Mouse (Mus musculus): ENCODE data around the gene Ptprcap. TPM values are rescaled to one million over a fixed set of nuclear protein-coding genes. Genes with fewer than 3 reads are reported as not detected.
"Not testable (repeated sequence)": the region's sequence is repeated elsewhere in the genome, so short reads cannot be mapped to it uniquely, and the experiment has no call there.

The Ptprcap gene
- total RNA-seq, 2 experiments from 2014 or later: 1.3 to 2.3 TPM

DNA sequence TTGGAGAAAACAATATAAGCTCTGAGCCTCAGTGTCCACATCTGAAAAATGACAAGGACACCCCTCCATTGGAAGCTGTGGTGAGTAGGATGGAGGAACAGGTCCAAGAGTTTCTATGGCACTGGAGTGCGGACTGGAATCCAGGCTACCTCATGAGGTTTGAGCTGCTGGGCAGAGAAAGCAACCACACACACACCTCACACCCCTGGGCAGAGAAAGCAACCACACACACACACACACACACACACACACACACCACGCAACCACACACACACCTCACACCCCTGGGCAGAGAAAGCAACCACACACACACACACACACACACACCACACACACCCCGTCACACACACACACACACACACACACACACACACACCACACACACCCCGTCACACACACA is 28.1 kb upstream of the Ptprcap start:
- peak in 1 of 2 experiments; percentile 24 for DNase-seq (ENCODE audit: low spot score in 2 of 2)

GRCm38 (mm10) chr19:4125741-4126696 is 27.4 kb upstream of the Ptprcap start, which contains the start of gene Aip:
TSS of gene Aip (minus strand) at chr19:4125858.
- DNase-seq (ENCODE audit: low spot score in 2 of 2): peak; percentile 96 to 98

DNA sequence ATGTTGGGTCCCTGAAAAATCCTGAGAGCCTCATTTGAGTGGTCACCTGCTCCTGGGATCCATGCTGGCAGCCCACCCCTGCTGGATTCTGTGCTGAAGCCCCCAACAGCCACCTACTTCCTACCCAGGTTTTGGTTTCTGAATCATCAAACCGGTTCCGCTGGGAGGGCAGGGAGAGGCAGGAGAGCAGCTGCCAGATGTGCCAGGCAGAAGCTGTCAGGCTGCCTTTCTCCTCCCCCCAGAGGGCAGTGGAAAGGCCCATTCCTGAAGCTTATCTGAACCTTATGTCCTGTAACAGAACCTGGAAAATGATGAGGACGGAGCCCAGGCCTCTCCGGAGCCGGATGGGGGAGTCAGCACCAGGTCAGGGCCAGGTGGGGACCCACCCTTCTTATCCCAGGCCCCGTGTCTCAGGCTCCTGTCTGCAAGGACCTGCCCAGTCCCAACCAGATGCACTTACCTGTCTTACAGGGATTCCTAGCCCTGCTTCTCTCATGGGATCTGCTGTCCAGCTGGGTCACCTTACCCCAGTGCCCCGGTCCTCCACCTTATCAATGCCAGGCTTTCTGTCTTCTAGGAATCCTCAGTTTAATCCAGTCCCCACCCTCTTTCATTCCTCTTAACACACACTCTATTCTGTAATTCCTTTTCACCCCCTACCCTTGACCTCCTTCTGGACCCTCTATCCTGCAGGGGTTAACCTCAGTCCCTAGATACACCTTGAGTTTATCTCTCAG is 26.5 kb upstream of the Ptprcap start:
- DNase-seq (ENCODE audit: low spot score in 2 of 2): no peak

- DNase-seq (ENCODE audit: low spot score in 2 of 2): no peak
Observed at GRCm38 (mm10) chr19:4129462-4129861, 23.9 kb upstream of the Ptprcap start.

DNA sequence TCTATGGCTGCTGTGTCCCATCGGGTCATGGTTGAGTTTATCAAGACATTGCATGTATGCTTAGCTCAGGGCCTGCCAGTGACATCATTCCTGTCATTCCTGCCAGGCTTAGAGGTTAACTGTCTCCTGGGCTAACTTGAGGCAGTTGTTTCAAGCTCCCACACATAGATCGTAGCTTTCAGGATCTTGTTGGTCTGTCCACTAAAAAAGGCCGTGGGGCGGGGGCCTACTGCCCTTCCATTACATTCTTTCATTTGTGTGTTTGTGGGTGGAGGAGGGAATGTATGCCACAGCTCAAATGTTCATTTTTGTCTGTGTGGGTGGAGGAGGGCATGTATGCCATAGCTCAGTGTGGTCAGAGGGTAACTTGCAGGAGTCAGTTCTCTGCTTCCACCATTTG is 23.3 kb upstream of the Ptprcap start:
- DNase-seq (ENCODE audit: low spot score in 2 of 2): no peak

- DNase-seq (ENCODE audit: low spot score in 2 of 2): no peak
Observed at GRCm38 (mm10) chr19:4131075-4131474, 22.3 kb upstream of the Ptprcap start.

DNA sequence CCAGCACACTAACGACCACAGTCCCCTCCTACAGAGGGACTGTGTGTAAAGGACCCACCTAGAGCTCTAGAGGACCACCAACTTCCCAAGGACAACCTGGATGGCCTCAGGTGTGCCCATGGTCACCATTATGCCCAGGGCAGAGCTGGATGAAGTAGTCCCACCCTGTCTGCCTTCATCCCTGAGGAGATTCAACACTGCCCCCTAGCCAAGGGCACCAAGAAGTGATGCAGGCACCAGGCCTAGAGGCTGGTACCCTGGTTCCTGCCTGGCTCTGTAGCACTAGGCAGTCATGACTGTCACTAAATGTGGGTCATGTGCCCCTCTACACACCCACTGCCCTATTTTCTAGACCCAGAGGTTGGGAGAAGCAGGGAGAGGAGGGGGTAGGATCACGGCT is 21.6 kb upstream of the Ptprcap start:
- DNase-seq (ENCODE audit: low spot score in 2 of 2): no peak

DNA sequence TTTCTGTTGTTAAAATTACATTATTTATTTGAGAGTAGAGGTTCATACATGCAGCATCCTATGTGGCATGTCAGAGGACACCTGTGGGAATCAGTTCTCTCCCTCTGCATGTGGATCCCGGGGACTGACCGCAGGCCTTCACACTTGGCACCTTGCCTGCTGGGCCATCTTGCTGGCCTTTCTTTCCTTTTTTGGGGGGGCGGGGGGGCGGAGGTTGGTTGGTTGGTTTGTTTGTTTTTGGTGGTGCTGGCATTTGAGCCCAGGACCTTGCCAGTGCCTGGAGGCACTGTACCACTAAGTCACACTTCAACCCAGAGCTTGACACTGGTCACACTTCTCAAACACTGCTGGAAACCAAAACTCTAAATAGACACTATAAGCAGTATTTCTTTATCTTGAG is 19.1 kb upstream of the Ptprcap start:
- DNase-seq (ENCODE audit: low spot score in 2 of 2): no peak

DNA sequence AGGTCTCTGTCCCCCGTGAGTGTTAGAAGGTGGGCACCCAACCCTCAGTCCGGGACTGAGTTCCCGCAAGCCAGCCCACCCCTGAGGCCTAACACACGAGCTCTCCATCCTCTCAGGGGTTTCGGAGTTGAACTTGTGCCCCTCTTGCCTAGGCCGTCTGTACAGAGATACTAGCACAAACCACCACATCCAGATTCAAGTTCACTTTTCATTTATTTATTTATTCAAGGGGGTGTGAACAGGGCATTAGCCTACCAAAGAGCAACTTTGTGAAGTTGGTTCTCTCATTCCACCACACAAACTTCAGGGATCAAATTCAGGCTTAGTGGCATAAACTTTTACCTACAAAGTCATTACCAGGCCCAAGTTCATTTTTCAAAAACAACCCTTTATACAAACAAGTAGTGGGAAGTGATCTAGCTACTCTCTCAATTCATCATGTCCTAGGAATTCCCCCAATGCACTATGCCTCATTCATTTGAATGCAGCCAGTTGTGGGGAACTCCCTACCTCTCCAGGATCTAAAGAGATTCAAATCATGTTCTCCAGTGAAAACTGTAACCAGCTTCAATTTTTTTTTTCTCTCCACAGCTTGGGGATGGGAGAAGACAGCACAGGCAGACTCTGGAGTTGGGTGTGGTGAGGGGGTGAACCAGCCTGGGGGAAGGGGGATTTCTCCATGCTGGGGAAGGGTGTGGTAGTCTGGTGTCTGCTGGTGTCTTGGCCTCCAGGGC is 18.0 kb upstream of the Ptprcap start:
- DNase-seq (ENCODE audit: low spot score in 2 of 2): not testable (repeated sequence)

DNA sequence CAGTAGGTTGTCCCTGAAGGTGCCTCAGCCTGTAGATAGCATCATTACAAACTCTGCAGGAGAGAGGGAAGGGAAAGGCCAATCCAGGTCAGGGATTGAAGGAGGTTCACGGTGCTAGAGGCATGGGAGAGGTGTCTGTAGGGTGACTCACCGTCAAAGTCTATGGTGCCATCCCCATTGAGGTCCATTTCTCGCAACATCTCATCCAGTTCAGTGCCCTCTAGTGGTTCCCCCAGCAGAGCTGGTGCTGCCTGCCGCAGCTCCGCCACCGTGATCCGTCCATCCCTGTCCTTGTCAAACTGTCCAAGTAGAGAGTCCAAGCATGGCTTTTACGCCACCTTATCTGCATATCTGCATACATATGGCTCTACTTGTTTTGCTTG is 17.4 kb upstream of the Ptprcap start:
- DNase-seq (ENCODE audit: low spot score in 2 of 2): not testable (repeated sequence)

GRCm38 (mm10) chr19:4136463-4136862 is 16.9 kb upstream of the Ptprcap start:
- DNase-seq (ENCODE audit: low spot score in 2 of 2): no peak

DNA sequence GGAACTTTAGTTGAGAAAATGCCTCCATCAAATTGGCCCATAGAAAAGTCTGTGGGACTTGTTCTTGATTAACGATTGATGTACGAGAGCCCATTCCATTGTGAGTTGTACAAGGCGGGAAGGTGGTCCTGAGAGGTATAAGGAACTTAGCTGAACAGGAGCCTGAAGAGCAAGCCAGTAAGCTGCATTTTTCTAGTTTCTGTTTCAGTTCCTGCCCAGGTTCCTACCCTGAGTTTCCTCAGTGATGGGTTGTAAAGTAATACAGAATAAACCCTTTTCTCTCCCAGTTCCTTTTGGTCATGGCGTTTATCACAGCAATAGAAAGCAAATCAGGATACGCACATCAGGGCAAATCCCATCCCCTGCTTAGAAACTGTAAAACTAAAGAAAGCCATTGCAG is 15.5 kb upstream of the Ptprcap start:
- no peak for DNase-seq (ENCODE audit: low spot score in 2 of 2)

GRCm38 (mm10) chr19:4139446-4139845 is 14.0 kb upstream of the Ptprcap start, which contains the start of gene Gpr152:
TSS of gene Gpr152 (plus strand) at chr19:4139787.
- DNase-seq (ENCODE audit: low spot score in 2 of 2): no peak

- no peak for DNase-seq (ENCODE audit: low spot score in 2 of 2)
Observed at GRCm38 (mm10) chr19:4140147-4140546, 13.3 kb upstream of the Ptprcap start.

GRCm38 (mm10) chr19:4142416-4143173 is 10.8 kb upstream of the Ptprcap start:
- DNase-seq (ENCODE audit: low spot score in 2 of 2): no peak

- no peak for DNase-seq (ENCODE audit: low spot score in 2 of 2)
Observed at GRCm38 (mm10) chr19:4143759-4144268, 9.6 kb upstream of the Ptprcap start, which contains the start of gene Cabp4. TSS of gene Cabp4 (minus strand) at chr19:4144033.

- no peak for DNase-seq (ENCODE audit: low spot score in 2 of 2)
Observed at GRCm38 (mm10) chr19:4144550-4145498, 8.6 kb upstream of the Ptprcap start.

DNA sequence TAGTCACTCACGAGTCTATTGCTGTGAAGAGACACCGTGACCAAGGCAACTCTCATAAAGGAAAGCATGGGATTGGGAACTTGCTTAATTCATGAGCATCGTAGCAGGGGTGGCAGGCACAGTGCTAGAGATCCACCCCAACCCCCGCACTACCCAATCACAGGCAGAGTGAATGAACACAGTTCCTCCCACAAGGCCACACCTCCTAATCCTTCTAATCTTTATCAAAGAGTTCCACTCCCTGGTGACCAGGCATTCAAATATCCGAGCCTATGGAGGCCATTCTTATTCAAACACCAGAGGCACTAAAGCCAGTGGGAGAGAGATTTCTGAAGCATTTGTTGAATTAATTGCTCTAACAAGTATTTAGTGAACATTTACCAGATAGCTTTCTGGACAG is 7.5 kb upstream of the Ptprcap start:
- no peak for DNase-seq (ENCODE audit: low spot score in 2 of 2)

DNA sequence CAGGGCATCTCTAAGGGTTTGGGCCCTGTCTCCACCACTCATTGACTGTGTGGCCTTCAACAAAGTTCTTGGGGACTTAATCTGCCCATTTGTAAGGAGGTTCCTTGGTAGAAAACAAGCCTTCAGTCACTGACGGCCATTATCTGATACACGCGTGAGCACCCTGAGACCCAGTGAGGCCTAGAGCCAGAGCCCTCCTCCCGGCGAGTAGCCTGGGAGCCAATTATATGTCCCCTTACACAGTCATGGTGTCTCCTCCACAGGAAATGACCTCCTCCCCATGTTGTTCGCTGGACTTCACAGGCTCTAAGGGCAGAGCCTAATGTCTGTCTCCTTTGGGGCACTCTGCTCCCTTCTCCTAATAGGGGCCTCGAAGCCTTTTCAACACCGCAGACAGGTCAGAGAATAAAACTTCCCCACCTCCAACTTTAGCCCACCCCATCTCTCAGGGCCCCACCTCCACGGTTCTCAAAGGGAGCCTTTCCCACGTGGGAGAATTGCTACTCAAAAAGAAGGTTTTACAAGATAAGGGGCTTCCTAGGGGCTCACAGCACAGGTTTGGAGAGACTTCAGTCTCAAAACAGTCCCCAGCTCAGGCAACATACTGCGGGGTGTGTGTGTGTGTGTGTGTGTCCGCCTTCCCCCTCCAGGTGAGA is 6.9 kb upstream of the Ptprcap start:
- DNase-seq (ENCODE audit: low spot score in 2 of 2): no peak
